Mouse (Mus musculus): ENCODE data around the gene Amz2.

The Amz2 gene

DNA sequence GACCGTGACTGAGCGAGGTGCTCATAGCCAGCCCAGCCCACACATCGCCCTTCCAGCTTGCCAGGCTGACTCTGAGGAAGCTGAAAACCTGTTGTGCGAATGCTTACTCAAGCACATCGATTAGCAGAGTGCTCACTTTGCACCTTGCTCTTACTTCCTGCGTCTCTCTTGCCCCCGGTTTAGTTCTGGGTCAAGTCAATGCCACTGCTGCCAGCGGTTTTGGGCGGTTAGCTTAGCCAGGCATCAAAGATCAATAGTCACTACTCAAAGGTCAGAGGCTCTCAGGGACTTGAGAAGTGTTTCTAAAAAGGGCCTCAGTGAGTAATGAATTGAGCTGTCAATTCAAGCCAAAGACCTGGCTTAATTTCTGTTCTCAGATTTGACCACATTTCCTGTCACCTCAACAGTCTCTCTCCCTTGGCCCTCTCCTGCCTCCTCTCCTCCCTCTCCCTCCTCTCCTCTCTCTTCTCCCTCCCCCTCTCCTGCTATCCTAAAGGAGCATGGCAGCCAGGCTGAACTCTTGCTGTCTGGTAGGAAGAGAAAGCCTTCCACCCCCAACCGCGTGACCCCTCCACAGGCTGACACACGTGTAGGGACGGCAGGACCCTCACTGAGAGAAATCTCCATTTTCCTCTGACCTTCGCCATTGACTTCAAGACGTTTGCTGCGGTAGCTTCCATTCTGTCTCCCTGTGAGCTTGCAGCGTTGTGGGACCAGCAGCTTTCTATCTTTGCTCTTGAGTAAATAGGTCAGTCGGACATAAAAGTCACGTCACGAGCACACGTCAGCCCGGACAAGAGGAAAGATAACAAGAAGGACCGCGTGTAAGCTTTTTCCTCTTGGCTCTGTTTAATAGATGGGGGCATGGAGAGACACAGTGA lies 69.4 kb downstream of the Amz2 start:
- DNase-seq (ENCODE audit: low read depth, low spot score) = no peak

- DNase-seq (ENCODE audit: low read depth, low spot score) = no peak
Observed at GRCm38 (mm10) chr11:109495771-109496474, 70.2 kb downstream of the Amz2 start.

GRCm38 (mm10) chr11:109496475-109496993 lies 70.8 kb downstream of the Amz2 start:
- no peak for DNase-seq (ENCODE audit: low read depth, low spot score)

DNA sequence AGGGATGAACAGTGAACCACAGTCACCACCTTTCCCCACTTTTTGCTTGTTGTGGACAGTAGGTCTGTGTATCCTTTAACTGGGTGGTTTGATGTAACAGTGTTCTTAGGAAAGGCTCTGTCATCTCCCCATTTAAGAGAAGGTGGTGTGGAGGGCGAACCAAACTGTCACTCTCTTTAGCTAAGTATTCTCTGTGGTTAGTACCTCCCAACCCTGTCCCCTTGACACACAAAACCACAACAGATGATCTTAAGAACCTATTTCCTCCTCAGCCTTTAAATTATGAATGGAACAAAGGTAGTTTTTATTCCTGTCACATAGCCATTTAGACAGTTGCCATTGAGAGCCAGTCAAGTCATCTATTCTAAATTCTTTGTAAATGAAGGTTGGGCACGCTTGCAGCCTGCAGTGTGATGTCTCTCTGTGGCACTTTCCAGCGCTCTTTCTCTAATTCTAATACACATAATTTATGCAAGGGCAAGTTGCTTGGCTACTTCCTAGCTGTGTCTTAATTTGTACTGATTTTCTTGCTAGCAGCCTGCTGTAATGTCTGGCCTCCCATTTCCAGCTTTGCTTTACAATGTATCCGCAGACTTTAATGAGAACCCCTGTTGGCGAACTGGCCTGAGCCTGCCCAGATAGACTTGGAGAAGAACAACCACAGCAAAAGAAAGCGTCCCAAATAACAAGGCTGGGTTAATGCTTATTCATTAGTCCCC lies 71.4 kb downstream of the Amz2 start:
- DNase-seq (ENCODE audit: low read depth, low spot score) = no peak

GRCm38 (mm10) chr11:109497990-109498389 lies 72.2 kb downstream of the Amz2 start:
- DNase-seq (ENCODE audit: low read depth, low spot score) = no peak

- DNase-seq (ENCODE audit: low read depth, low spot score) = no peak
Observed at GRCm38 (mm10) chr11:109500206-109500605, 74.5 kb downstream of the Amz2 start.

All from WW6 (cell line).